Mouse (Mus musculus) myocyte (in vitro differentiated cells): ENCODE results near the gene Slc41a2. TPM values are rescaled to one million over a fixed set of nuclear protein-coding genes. Genes with fewer than 3 reads are reported as not detected.
A peak's percentile ranks its signal among the peaks of the same experiment; 100 is the strongest.

Experiments
- H3K27me3 ChIP-seq: one replicate; pipeline ENCODE4 v1.6.1; 2011; ENCODE audit not compliant: control insufficient read depth, insufficient read depth, insufficient read length
- H3K36me3 ChIP-seq: one replicate; pipeline ENCODE4 v1.6.1; 2011; ENCODE audit not compliant: control insufficient read depth, insufficient read depth
- H3K4me2 ChIP-seq: one replicate; pipeline ENCODE4 v1.6.1; 2011; ENCODE audit warnings: low read depth, control low read depth
- H3K4me3 ChIP-seq: one replicate; pipeline ENCODE4 v1.5.1; 2011; ENCODE audit warnings: mild to moderate bottlenecking, control low read depth, moderate library complexity
- H3K79me2 ChIP-seq: one replicate; pipeline ENCODE4 v1.6.1; 2011; ENCODE audit not compliant: control insufficient read depth, insufficient read depth
- H3ac ChIP-seq: one replicate; pipeline ENCODE4 v1.6.1; 2011; ENCODE audit not compliant: control insufficient read depth, insufficient read length
- CEBPB ChIP-seq: IDR thresholded peaks from 2 replicates; pipeline ENCODE4 v1.6.1; 2011; ENCODE audit warnings: mild to moderate bottlenecking, moderate library complexity; ENCODE audit not compliant: poor library complexity, insufficient read depth, severe bottlenecking
- E2F4 ChIP-seq: IDR thresholded peaks from one replicate; pipeline ENCODE4 v1.6.1; 2011; ENCODE audit warnings: mild to moderate bottlenecking, control low read depth, moderate library complexity; ENCODE audit not compliant: insufficient read depth
- MAX ChIP-seq: IDR thresholded peaks from one replicate; pipeline ENCODE4 v1.6.1; 2011; ENCODE audit warnings: low read depth, mild to moderate bottlenecking, control low read depth
- MYOD1 ChIP-seq, 3 experiments: IDR thresholded peaks; one replicate each; pipeline ENCODE4 v1.6.1; 2011; ENCODE audit warnings: control low read depth in 2 of 3, low read depth in 2 of 3, mild to moderate bottlenecking in 2 of 3, moderate library complexity in 1 of 3; ENCODE audit not compliant: insufficient read length in 2 of 3, control insufficient read depth in 1 of 3
- MYOG ChIP-seq, 3 experiments: IDR thresholded peaks; one replicate each; pipeline ENCODE4 v1.6.1; 2011; ENCODE audit warnings: control low read depth in 2 of 3, low read depth in 2 of 3, mild to moderate bottlenecking in 2 of 3; ENCODE audit not compliant: insufficient read length in 2 of 3, control insufficient read depth in 1 of 3, insufficient read depth in 1 of 3
- POLR2A ChIP-seq: IDR thresholded peaks from one replicate; pipeline ENCODE4 v1.6.1; 2011; ENCODE audit warnings: low read depth, mild to moderate bottlenecking, control low read depth, moderate library complexity; ENCODE audit not compliant: insufficient read length
- POLR2AphosphoS2 ChIP-seq: IDR thresholded peaks from one replicate; pipeline ENCODE4 v1.6.1; 2011; ENCODE audit warnings: low read depth, control low read depth; ENCODE audit not compliant: insufficient read length
- REST ChIP-seq: IDR thresholded peaks from one replicate; pipeline ENCODE4 v1.6.1; 2011; ENCODE audit warnings: mild to moderate bottlenecking, control low read depth, moderate library complexity; ENCODE audit not compliant: insufficient read depth, insufficient read length
- SRF ChIP-seq: IDR thresholded peaks from one replicate; pipeline ENCODE4 v1.6.1; 2011; ENCODE audit warnings: low read depth; ENCODE audit not compliant: control insufficient read depth, insufficient read length
- TCF12 ChIP-seq: IDR thresholded peaks from one replicate; pipeline ENCODE4 v1.6.1; 2011; ENCODE audit warnings: mild to moderate bottlenecking, control low read depth; ENCODE audit not compliant: poor library complexity, insufficient read depth, severe bottlenecking
- TCF3 ChIP-seq: IDR thresholded peaks from one replicate; pipeline ENCODE4 v1.6.1; 2011; ENCODE audit warnings: low read depth, control low read depth; ENCODE audit not compliant: insufficient read length
- USF1 ChIP-seq: IDR thresholded peaks from one replicate; pipeline ENCODE4 v1.6.1; 2011; ENCODE audit warnings: low read depth, mild to moderate bottlenecking, control low read depth, moderate library complexity
- polyA plus RNA-seq: library from polyadenylated mRNA; unstranded; fragments of >200 nt; fragmentation: generic; extraction: Trizol; gene quantifications from one replicate; pipeline ENCODE4 v1.2.1, GENCODE M21; 2012; ENCODE audit warnings: missing spikeins

Gene Slc41a2
- polyA plus RNA-seq, 1 experiment = 5.3 TPM

GRCm38 (mm10) chr10:83198692-83199091 lies 139.0 kb downstream of the Slc41a2 start:
- no peaks in the 10 kb centered on the region for H3K79me2 ChIP-seq
- no peak overlapping the region for H3K4me3 ChIP-seq
- no peaks in the 10 kb centered on the region for H3K27me3 ChIP-seq
- no peaks in the 10 kb centered on the region for H3K36me3 ChIP-seq
- no peak overlapping the region for H3ac ChIP-seq
- TF ChIP-seq POLR2A = no peak
- TF ChIP-seq CEBPB = peak; percentile 69; the same call in 1 of the 2 replicates
- TF ChIP-seq POLR2AphosphoS2 = no peak
- no peak overlapping the region for H3K4me2 ChIP-seq

GRCm38 (mm10) chr10:83197690-83198336 lies 139.9 kb downstream of the Slc41a2 start:
- no peaks in the 10 kb centered on the region for H3K36me3 ChIP-seq
- H3K79me2 ChIP-seq = no peaks in the 10 kb centered on the region
- no peak overlapping the region for H3ac ChIP-seq
- no peaks in the 10 kb centered on the region for H3K27me3 ChIP-seq
- no peak overlapping the region for H3K4me3 ChIP-seq
- no peak overlapping the region for H3K4me2 ChIP-seq
- TF ChIP-seq TCF12 (no peak), SRF (no peak), USF1 (no peak), CEBPB (no peak), TCF3 (no peak), MAX (no peak), REST (no peak), POLR2AphosphoS2 (no peak), E2F4 (no peak), POLR2A (no peak), MYOG (IDR thresholded peaks at IDR 0.05; ENCODE audit: control insufficient read depth in 1 of 3, insufficient read depth in 1 of 3, insufficient read length in 2 of 3, low read depth in 2 of 3) (no peak), MYOD1 (IDR thresholded peaks at IDR 0.05; ENCODE audit: control insufficient read depth in 1 of 3, insufficient read length in 2 of 3, low read depth in 2 of 3) (no peak)

GRCm38 (mm10) chr10:83191982-83192381 lies 145.7 kb downstream of the Slc41a2 start:
- TF ChIP-seq MYOD1 (IDR thresholded peaks at IDR 0.05; ENCODE audit: control insufficient read depth in 1 of 3, insufficient read length in 2 of 3, low read depth in 2 of 3) (peak in 2 of 3 experiments; percentile 49 to 55), USF1 (no peak), MYOG (IDR thresholded peaks at IDR 0.05; ENCODE audit: control insufficient read depth in 1 of 3, insufficient read depth in 1 of 3, insufficient read length in 2 of 3, low read depth in 2 of 3) (peak in 2 of 3 experiments; percentile 37 to 73), REST (no peak), E2F4 (no peak)
- no peaks in the 10 kb centered on the region for H3K36me3 ChIP-seq
- H3K4me3 ChIP-seq = no peak overlapping the region
- no peaks in the 10 kb centered on the region for H3K79me2 ChIP-seq
- no peak overlapping the region for H3K4me2 ChIP-seq
- H3ac ChIP-seq = no peak overlapping the region
- no peaks in the 10 kb centered on the region for H3K27me3 ChIP-seq

GRCm38 (mm10) chr10:83191476-83191875 lies 146.2 kb downstream of the Slc41a2 start:
- Histone ChIP-seq H3K36me3 (no peaks in the 10 kb centered on the region), H3K4me3 (no peak overlapping the region), H3ac (no peak overlapping the region), H3K27me3 (no peaks in the 10 kb centered on the region), H3K79me2 (no peaks in the 10 kb centered on the region), H3K4me2 (no peak overlapping the region)
- no peak for TF ChIP-seq MAX
- TF ChIP-seq TCF12 = no peak

GRCm38 (mm10) chr10:83189071-83189470 lies 148.6 kb downstream of the Slc41a2 start:
- H3K27me3 ChIP-seq = no peaks in the 10 kb centered on the region
- no peaks in the 10 kb centered on the region for H3K79me2 ChIP-seq
- no peak overlapping the region for H3K4me3 ChIP-seq
- no peaks in the 10 kb centered on the region for H3K36me3 ChIP-seq
- H3ac ChIP-seq = no peak overlapping the region
- TF ChIP-seq E2F4 (no peak), MYOD1 (IDR thresholded peaks at IDR 0.05; ENCODE audit: control insufficient read depth in 1 of 3, insufficient read length in 2 of 3, low read depth in 2 of 3) (no peak), POLR2AphosphoS2 (no peak), POLR2A (no peak), TCF3 (no peak), REST (no peak), MYOG (IDR thresholded peaks at IDR 0.05; ENCODE audit: control insufficient read depth in 1 of 3, insufficient read depth in 1 of 3, insufficient read length in 2 of 3, low read depth in 2 of 3) (no peak), USF1 (no peak), MAX (no peak), CEBPB (no peak), SRF (no peak), TCF12 (no peak)
- no peak overlapping the region for H3K4me2 ChIP-seq
